Mouse (Mus musculus) cerebellum, adult 2 months (tissue): ENCODE results near the gene Usp13.

Experiments used
- CTCF ChIP-seq: fragments of 200-500 bp; IDR thresholded peaks from 2 replicates; pipeline ENCODE4 v1.5.1; 2011; ENCODE audit warnings: low read depth, mild to moderate bottlenecking, control low read depth, low read length, moderate library complexity, borderline replicate concordance; ENCODE audit not compliant: insufficient read depth
- POLR2A ChIP-seq: fragments of 200-500 bp; IDR thresholded peaks from 2 replicates; pipeline ENCODE4 v1.6.1; 2011; ENCODE audit warnings: low read length, control low read depth, borderline replicate concordance; ENCODE audit not compliant: insufficient read depth

GRCm38 (mm10) chr3:32951382-32951781 lies 134.0 kb downstream of the Usp13 start:
- TF ChIP-seq CTCF (no peak), POLR2A (no peak)
